Mouse (Mus musculus): Measurements from ENCODE around the gene Tuba3b. TPM values are rescaled to one million over a fixed set of nuclear protein-coding genes. Genes with fewer than 3 reads are reported as not detected.
A peak's percentile ranks its signal among the peaks of the same experiment; 100 is the strongest.

Tuba3b gene
- total and polyA plus RNA-seq, 3 experiments, result not detected

DNA sequence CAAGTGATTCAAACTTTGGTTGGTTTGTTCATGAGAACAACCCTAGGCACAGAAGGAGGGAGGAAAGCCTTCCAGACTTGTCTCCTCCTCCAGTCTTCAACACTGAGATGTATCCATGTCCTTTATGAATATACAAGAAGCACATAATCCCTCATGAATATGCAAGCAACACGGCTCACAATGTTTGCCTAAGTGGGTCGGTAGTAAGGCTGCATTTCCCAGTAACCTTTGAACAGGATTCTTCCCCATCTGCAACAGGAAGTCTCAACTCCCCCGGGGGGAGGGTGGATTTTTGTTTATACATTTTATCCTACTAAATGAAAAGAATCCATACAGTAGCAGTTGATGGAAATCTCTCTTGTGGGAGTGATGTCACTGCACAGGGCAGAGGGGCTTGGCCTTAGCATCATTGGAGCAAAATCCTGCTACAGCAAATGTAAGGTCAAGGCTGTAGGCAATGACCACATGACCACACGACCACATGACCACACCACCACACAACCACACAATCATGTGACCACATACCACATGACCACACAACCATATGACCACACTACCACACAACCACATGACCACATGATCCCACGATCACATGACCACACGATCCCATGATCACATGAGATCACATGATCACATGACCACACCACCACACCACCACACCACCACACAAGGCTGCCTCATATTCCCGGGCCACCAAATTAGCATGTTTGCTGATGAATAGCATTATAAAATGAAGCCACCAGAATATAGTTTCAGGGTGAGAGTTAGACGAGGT lies 38.7 kb downstream of the Tuba3b start:
- Histone ChIP-seq H3K79me2 (replicated peaks; ENCODE audit: control insufficient read depth, extremely low read depth, insufficient read depth, poor library complexity, severe bottlenecking) (no peaks in the 10 kb centered on the region), H3K4me1 (ENCODE audit: control insufficient read depth in 1 of 2, insufficient read depth in 2 of 2) (peaks cover 0 to 2% of the 10 kb centered on the region in 2 experiments; a peak in 1 of 4 replicates), H3K9ac (ENCODE audit: insufficient read depth, low read depth) (no peak overlapping the region), H3K9me3 (replicated peaks; ENCODE audit: low read length) (peaks cover 6% of the 10 kb centered on the region), H3K4me3 (replicated peaks in 1 of 3; ENCODE audit: low read depth in 2 of 3, low read length in 2 of 3, poor library complexity in 1 of 3) (no peak overlapping the region), H3K4me2 (ENCODE audit: insufficient read depth, low read depth, poor library complexity, severe bottlenecking) (no peak overlapping the region), H3K27me3 (replicated peaks) (no peaks in the 10 kb centered on the region), H3K27ac (ENCODE audit: insufficient read depth, low read depth) (no peak overlapping the region), H3K36me3 (replicated peaks in 1 of 2; ENCODE audit: control insufficient read depth in 1 of 2, insufficient read depth in 1 of 2, low read length in 1 of 2) (no peaks in the 10 kb centered on the region)
- DNase-seq (ENCODE audit: extremely low read depth), result peak; percentile 29
- in situ Hi-C loops (cut with MboI; ENCODE audit: low pct_ligation_motif_present, low pct_unique_long_range_greater_than_20kb, low sequenced_read_pairs) (no loop called here), dilution Hi-C loops (cut with MboI; ENCODE audit: extremely low pct_ligation_motif_present, extremely low pct_unique_long_range_greater_than_20kb, low sequenced_read_pairs) (no loop called here)
- TF ChIP-seq BHLHE40 (IDR thresholded peaks at IDR 0.05; ENCODE audit: low read depth, low read length) (peak; percentile 57), USF2 (conservative IDR thresholded peaks at IDR 0.05; ENCODE audit: low read depth, low read length) (peak; percentile 89), JUN (IDR thresholded peaks at IDR 0.05; ENCODE audit: insufficient read depth, low read depth, low read length) (no peak), USF1 (IDR thresholded peaks at IDR 0.05; ENCODE audit: low read depth, low read length) (peak; percentile 75)

DNA sequence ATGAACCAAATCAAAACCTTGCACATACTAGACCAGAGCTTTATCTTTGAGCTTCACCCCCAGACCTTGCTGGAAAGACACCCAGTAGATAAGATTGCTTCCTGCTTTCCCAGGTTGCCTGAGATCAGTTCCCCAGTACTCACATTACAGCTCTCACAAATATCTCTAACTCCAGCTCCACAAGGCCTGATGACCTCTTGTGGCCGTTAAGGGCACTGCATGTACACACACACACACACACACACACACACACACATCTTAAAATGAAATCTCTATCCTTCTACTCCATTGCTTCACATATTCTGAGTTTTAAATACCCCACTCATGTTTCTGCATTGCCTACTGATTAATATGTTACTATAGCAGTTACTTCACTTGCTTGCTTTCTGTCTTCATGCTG lies 40.1 kb downstream of the Tuba3b start:
- TF ChIP-seq CHD1 (IDR thresholded peaks at IDR 0.05; ENCODE audit: low read depth, low read length) (no peak), CTCF (conservative IDR thresholded peaks at IDR 0.05 in 1 of 2, IDR thresholded peaks at IDR 0.05 in 1 of 2; ENCODE audit: low read depth in 2 of 2, low read length in 2 of 2) (peak in 1 of 2 experiments; percentile 25; a peak in 2 of 4 replicates), USF1 (IDR thresholded peaks at IDR 0.05; ENCODE audit: low read depth, low read length) (no peak)
- no peak overlapping the region for H3K9ac ChIP-seq (ENCODE audit: insufficient read depth, low read depth)
- no peaks in the 10 kb centered on the region for H3K36me3 ChIP-seq (replicated peaks in 1 of 2; ENCODE audit: control insufficient read depth in 1 of 2, insufficient read depth in 1 of 2, low read length in 1 of 2)
- no peak overlapping the region for H3K27ac ChIP-seq (ENCODE audit: insufficient read depth, low read depth)
- peaks cover 0 to 2% of the 10 kb centered on the region in 2 experiments; a peak in 1 of 4 replicates for H3K4me1 ChIP-seq (ENCODE audit: control insufficient read depth in 1 of 2, insufficient read depth in 2 of 2)
- in situ Hi-C loops (cut with MboI; ENCODE audit: low pct_ligation_motif_present, low pct_unique_long_range_greater_than_20kb, low sequenced_read_pairs) (no loop called here), dilution Hi-C loops (cut with MboI; ENCODE audit: extremely low pct_ligation_motif_present, extremely low pct_unique_long_range_greater_than_20kb, low sequenced_read_pairs) (no loop called here)
- no peak overlapping the region for H3K4me2 ChIP-seq (ENCODE audit: insufficient read depth, low read depth, poor library complexity, severe bottlenecking)
- H3K4me3 ChIP-seq (replicated peaks in 1 of 3; ENCODE audit: low read depth in 2 of 3, low read length in 2 of 3, poor library complexity in 1 of 3), result no peak overlapping the region
- no peaks in the 10 kb centered on the region for H3K79me2 ChIP-seq (replicated peaks; ENCODE audit: control insufficient read depth, extremely low read depth, insufficient read depth, poor library complexity, severe bottlenecking)
- DNase-seq (ENCODE audit: extremely low read depth), result no peak
- H3K27me3 ChIP-seq (replicated peaks), result no peaks in the 10 kb centered on the region
- peaks cover 5% of the 10 kb centered on the region for H3K9me3 ChIP-seq (replicated peaks; ENCODE audit: low read length)

DNA sequence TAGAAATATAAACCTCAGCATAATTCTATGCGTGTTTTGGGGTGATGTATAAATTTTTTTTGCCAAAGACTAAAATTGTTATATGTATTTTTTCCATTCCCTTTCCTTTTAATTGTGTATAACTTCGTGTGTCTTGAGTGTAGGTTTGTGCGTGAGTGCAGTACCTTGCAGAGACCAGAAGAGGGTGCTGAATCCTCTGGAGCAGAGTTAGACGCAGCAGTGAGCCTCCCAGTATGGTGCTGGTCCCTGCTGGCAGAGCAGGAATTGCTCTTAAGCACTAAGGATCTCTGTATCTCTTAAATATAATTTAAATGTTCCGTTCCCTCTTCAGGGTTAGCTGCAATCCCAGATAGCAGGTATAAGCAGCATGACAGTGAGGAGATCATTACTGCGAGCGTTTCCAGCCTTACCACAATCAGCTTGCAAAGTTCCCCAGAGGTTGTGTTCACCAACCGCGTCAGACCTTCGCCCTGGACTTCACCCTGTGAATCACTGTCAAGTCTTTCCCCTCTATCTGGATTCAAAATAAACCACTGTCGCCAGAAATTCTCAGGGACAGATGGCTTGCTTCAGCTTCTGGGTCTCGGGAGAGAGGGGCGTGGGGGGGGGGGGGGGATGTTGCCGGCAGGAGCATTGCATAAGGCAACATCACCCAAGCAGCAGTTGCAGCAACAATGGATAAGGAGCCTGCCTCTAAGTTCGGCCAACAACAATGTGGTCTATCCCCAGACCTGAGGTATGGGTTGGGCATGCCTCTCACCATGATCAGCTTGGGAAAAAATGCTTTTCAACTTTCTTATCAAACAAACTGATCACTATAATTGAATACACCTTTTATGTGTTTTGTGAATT lies 41.4 kb downstream of the Tuba3b start:
- Histone ChIP-seq H3K36me3 (replicated peaks in 1 of 2; ENCODE audit: control insufficient read depth in 1 of 2, insufficient read depth in 1 of 2, low read length in 1 of 2) (no peaks in the 10 kb centered on the region), H3K4me2 (ENCODE audit: insufficient read depth, low read depth, poor library complexity, severe bottlenecking) (no peak overlapping the region), H3K9me3 (replicated peaks; ENCODE audit: low read length) (peaks cover 4% of the 10 kb centered on the region), H3K27me3 (replicated peaks) (no peaks in the 10 kb centered on the region), H3K9ac (ENCODE audit: insufficient read depth, low read depth) (no peak overlapping the region), H3K27ac (ENCODE audit: insufficient read depth, low read depth) (no peak overlapping the region), H3K79me2 (replicated peaks; ENCODE audit: control insufficient read depth, extremely low read depth, insufficient read depth, poor library complexity, severe bottlenecking) (no peaks in the 10 kb centered on the region), H3K4me1 (ENCODE audit: control insufficient read depth in 1 of 2, insufficient read depth in 2 of 2) (peaks cover 0 to 2% of the 10 kb centered on the region in 2 experiments; a peak in 1 of 4 replicates), H3K4me3 (replicated peaks in 1 of 3; ENCODE audit: low read depth in 2 of 3, low read length in 2 of 3, poor library complexity in 1 of 3) (no peak overlapping the region)
- dilution Hi-C loops (cut with MboI; ENCODE audit: extremely low pct_ligation_motif_present, extremely low pct_unique_long_range_greater_than_20kb, low sequenced_read_pairs), result no loop called here
- DNase-seq (ENCODE audit: extremely low read depth), result no peak
- in situ Hi-C loops (cut with MboI; ENCODE audit: low pct_ligation_motif_present, low pct_unique_long_range_greater_than_20kb, low sequenced_read_pairs), result no loop called here
- TF ChIP-seq POLR2A (IDR thresholded peaks at IDR 0.05; ENCODE audit: low read depth, low read length) (no peak), EP300 (IDR thresholded peaks at IDR 0.05; ENCODE audit: low read length) (no peak), SMC3 (IDR thresholded peaks at IDR 0.05; ENCODE audit: low read depth, low read length) (peak; percentile 26; the same call in 1 of the 2 replicates), CTCF (conservative IDR thresholded peaks at IDR 0.05 in 1 of 2, IDR thresholded peaks at IDR 0.05 in 1 of 2; ENCODE audit: low read depth in 2 of 2, low read length in 2 of 2) (peak; percentile 13 to 34; a peak in 2 of 4 replicates), BHLHE40 (IDR thresholded peaks at IDR 0.05; ENCODE audit: low read depth, low read length) (no peak), RAD21 (IDR thresholded peaks at IDR 0.05; ENCODE audit: low read depth, low read length) (peak; percentile 19), MAZ (IDR thresholded peaks at IDR 0.05; ENCODE audit: low read depth, low read length) (no peak), POLR2AphosphoS2 (IDR thresholded peaks at IDR 0.05; ENCODE audit: low read depth, low read length) (no peak), E2F4 (IDR thresholded peaks at IDR 0.05; ENCODE audit: insufficient replicate concordance, low read depth, low read length) (no peak), UBTF (IDR thresholded peaks at IDR 0.05; ENCODE audit: low read depth, low read length) (no peak), IRF4 (IDR thresholded peaks at IDR 0.05; ENCODE audit: low read depth, low read length) (no peak)
